Mouse (Mus musculus) limb, embryonic 15.5 days (tissue): Measurements from ENCODE around the gene Grm4. TPM values are rescaled to one million over a fixed set of nuclear protein-coding genes. Genes with fewer than 3 reads are reported as not detected.

Source experiments
- ATAC-seq: fragments of 200-750 bp; cut with Nextera tagmentation; 2 replicates; pipeline ENCODE4 v1.8.0; 2017; ENCODE audit warnings: low read depth, moderate TSS enrichment; ENCODE audit not compliant: insufficient number of reproducible peaks, low FRiP score, low TSS enrichment
- H3K27ac ChIP-seq: fragments of 300-500 bp; sonication (generic); 2 replicates; pipeline ENCODE4 v1.5.1; 2015; ENCODE audit warnings: moderate library complexity, mild to moderate bottlenecking, inconsistent platforms
- H3K27me3 ChIP-seq: fragments of 300-500 bp; sonication (generic); 2 replicates; pipeline ENCODE4 v1.6.1; 2015; ENCODE audit warnings: inconsistent platforms
- H3K36me3 ChIP-seq: fragments of 300-500 bp; sonication (generic); 2 replicates; pipeline ENCODE4 v1.6.1; 2015; ENCODE audit warnings: inconsistent platforms
- H3K4me1 ChIP-seq: fragments of 300-500 bp; sonication (generic); 2 replicates; pipeline ENCODE4 v1.6.1; 2015; ENCODE audit warnings: inconsistent platforms
- H3K4me2 ChIP-seq: fragments of 300-500 bp; sonication (generic); 2 replicates; pipeline ENCODE4 v1.6.1; 2015; ENCODE audit warnings: mild to moderate bottlenecking, inconsistent platforms
- H3K4me3 ChIP-seq: fragments of 300-500 bp; sonication (generic); 2 replicates; pipeline ENCODE4 v1.5.1; 2015; ENCODE audit warnings: mild to moderate bottlenecking, inconsistent platforms
- H3K9ac ChIP-seq: fragments of 300-500 bp; sonication (generic); 2 replicates; pipeline ENCODE4 v1.6.1; 2015; ENCODE audit warnings: inconsistent platforms
- H3K9me3 ChIP-seq: fragments of 300-500 bp; sonication (generic); 2 replicates; pipeline ENCODE4 v1.6.1; 2016; ENCODE audit warnings: inconsistent platforms
- WGBS: fragments of 180-500 bp; shearing (Covaris S2); methylation state at CpG from one replicate; pipeline ENCODE4 v1.1.7; 2015; 5-methylcytosine and 5-hydroxymethylcytosine counted together
- polyA plus RNA-seq: library from polyadenylated mRNA; unstranded; fragments of >200 nt; fragmentation: Nextera tagmentation; extraction: Ambion mirVana; gene quantifications from 2 replicates; pipeline ENCODE4 v1.2.1, GENCODE M21; 2015

Grm4 gene
- polyA plus RNA-seq, 1 experiment from 2014 or later: 0.54 TPM

GRCm38 (mm10) chr17:27497798-27498197 lies 23.4 kb downstream of the Grm4 start:
- WGBS: 74% methylated on average over 5 of the region's 5 CpGs
- Histone ChIP-seq H3K27ac (no peak overlapping the region), H3K27me3 (peaks cover 11% of the 10 kb centered on the region), H3K4me1 (peaks cover 15% of the 10 kb centered on the region), H3K4me2 (no peak overlapping the region), H3K36me3 (no peaks in the 10 kb centered on the region), H3K4me3 (no peak overlapping the region), H3K9ac (no peak overlapping the region), H3K9me3 (no peaks in the 10 kb centered on the region)
- ATAC-seq: no peak

GRCm38 (mm10) chr17:27495008-27495540 lies 26.1 kb downstream of the Grm4 start:
- no peak overlapping the region for H3K9ac ChIP-seq
- no peak for ATAC-seq
- no peak overlapping the region for H3K4me3 ChIP-seq
- no peaks in the 10 kb centered on the region for H3K27me3 ChIP-seq
- 67% methylated on average over 7 of the region's 7 CpGs for WGBS
- no peak overlapping the region for H3K4me2 ChIP-seq
- no peaks in the 10 kb centered on the region for H3K9me3 ChIP-seq
- no peaks in the 10 kb centered on the region for H3K36me3 ChIP-seq
- no peak overlapping the region for H3K27ac ChIP-seq
- no peaks in the 10 kb centered on the region for H3K4me1 ChIP-seq

- 44% methylated on average over 8 of the region's 8 CpGs for WGBS
- Histone ChIP-seq H3K27me3 (no peaks in the 10 kb centered on the region), H3K4me2 (no peak overlapping the region), H3K27ac (no peak overlapping the region), H3K36me3 (no peaks in the 10 kb centered on the region), H3K9me3 (no peaks in the 10 kb centered on the region), H3K4me1 (no peaks in the 10 kb centered on the region), H3K9ac (no peak overlapping the region), H3K4me3 (no peak overlapping the region)
- no peak for ATAC-seq
These were observed 27.2 kb downstream of the Grm4 start for GRCm38 (mm10) chr17:27493969-27494368.

- peaks cover 3% of the 10 kb centered on the region; the same call in 1 of the 2 replicates for H3K4me1 ChIP-seq
- no peaks in the 10 kb centered on the region for H3K36me3 ChIP-seq
- no peak overlapping the region for H3K4me3 ChIP-seq
- no peak overlapping the region for H3K9ac ChIP-seq
- no peaks in the 10 kb centered on the region for H3K27me3 ChIP-seq
- H3K9me3 ChIP-seq: no peaks in the 10 kb centered on the region
- ATAC-seq: no peak
- H3K27ac ChIP-seq: no peak overlapping the region
- H3K4me2 ChIP-seq: no peak overlapping the region
- 86% methylated on average over 4 of the region's 4 CpGs for WGBS
These were observed 27.8 kb downstream of the Grm4 start for GRCm38 (mm10) chr17:27493389-27493788.

- Histone ChIP-seq H3K9me3 (no peaks in the 10 kb centered on the region), H3K36me3 (no peaks in the 10 kb centered on the region), H3K4me2 (no peak overlapping the region), H3K27ac (no peak overlapping the region), H3K27me3 (no peaks in the 10 kb centered on the region), H3K9ac (no peak overlapping the region), H3K4me3 (no peak overlapping the region), H3K4me1 (peaks cover 3% of the 10 kb centered on the region; the same call in 1 of the 2 replicates)
- ATAC-seq: no peak
- 62% methylated on average over 16 of the region's 16 CpGs for WGBS
These were observed 32.9 kb downstream of the Grm4 start for GRCm38 (mm10) chr17:27488173-27488823.

- H3K36me3 ChIP-seq: no peaks in the 10 kb centered on the region
- no peaks in the 10 kb centered on the region; the same call in 1 of the 2 replicates for H3K27me3 ChIP-seq
- no peak overlapping the region for H3K9ac ChIP-seq
- H3K27ac ChIP-seq: no peak overlapping the region
- H3K4me3 ChIP-seq: no peak overlapping the region
- WGBS: 41% methylated on average over 8 of the region's 8 CpGs
- ATAC-seq: no peak
- no peaks in the 10 kb centered on the region for H3K9me3 ChIP-seq
- H3K4me2 ChIP-seq: no peak overlapping the region
- H3K4me1 ChIP-seq: peaks cover 3% of the 10 kb centered on the region; the same call in 1 of the 2 replicates
These were observed 35.3 kb downstream of the Grm4 start for GRCm38 (mm10) chr17:27485940-27486339.

GRCm38 (mm10) chr17:27483571-27483970 lies 37.6 kb downstream of the Grm4 start:
- H3K4me3 ChIP-seq: no peak overlapping the region
- ATAC-seq: no peak
- no peak overlapping the region for H3K9ac ChIP-seq
- no peaks in the 10 kb centered on the region for H3K36me3 ChIP-seq
- H3K27ac ChIP-seq: no peak overlapping the region
- WGBS: 71% methylated on average over 3 of the region's 3 CpGs
- peaks cover 8% of the 10 kb centered on the region; the same call in 1 of the 2 replicates for H3K4me1 ChIP-seq
- no peaks in the 10 kb centered on the region for H3K9me3 ChIP-seq
- no peak overlapping the region for H3K4me2 ChIP-seq
- no peaks in the 10 kb centered on the region; the same call in 1 of the 2 replicates for H3K27me3 ChIP-seq

DNA sequence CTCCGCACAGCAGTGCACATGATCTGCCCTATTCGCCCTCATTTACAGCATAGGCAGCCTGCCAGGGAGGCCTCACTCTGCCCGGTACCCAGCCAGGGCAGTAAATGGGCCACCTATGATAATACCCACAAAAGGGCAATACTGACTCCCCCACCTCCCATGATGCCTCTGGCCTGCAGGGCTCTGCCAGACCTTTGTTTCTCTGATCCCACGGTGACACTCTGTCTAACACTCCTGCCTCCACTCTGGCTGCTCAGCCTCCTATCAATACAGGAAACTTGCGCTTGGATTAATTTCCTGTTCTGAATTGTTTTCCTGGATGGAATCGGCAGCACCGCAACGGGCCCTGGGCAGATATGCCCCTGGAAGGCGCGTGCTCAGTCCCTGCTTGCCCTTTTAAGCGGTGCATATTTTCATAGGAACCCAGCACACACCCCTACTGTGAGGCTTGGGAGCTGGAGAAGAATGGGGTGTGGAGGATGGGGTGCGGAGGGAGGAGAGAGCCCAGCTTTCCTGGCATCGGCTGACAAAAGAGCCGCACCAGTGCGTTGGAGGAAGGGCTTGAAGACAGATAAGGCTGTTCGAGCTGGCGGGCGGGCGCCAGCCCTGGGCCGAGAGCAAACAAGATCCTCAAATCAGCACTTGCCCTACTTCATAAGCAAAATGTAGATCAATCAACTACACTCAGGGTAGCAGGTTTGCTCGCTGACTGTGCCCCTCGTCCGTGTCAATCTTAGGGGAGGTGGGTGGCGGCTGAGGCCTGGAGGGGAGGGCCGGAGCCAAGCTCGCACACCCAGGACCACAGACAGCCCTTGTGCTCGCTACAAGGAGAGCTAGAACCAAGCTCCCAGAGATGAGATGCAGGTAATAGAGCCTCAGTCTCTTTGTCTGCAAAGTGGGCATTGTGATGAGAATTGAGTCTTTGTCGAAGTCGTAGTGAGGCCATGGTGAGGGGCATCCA lies 40.8 kb downstream of the Grm4 start:
- H3K4me2 ChIP-seq: no peak overlapping the region
- H3K4me3 ChIP-seq: no peak overlapping the region
- no peak for ATAC-seq

DNA sequence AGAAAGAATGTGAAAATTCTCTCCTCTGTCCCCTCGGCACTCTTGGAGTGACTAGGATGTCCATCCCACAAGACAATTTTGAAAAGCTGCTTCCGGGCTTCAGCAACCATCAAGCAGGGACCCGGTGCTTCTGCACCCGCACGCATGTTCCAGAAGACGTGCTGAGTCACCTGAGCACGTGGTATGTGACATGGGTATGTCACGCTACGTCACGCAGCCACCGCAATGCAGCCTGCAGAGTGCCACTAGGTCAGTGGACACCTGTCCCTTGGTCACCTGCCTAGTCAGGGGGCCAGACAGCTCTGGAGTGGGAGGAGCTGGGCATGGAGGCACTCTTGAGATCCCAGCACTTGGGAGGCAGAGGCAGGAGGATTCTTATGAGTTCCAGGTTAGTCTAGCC lies 45.6 kb downstream of the Grm4 start:
- ATAC-seq: no peak
- H3K27ac ChIP-seq: no peak overlapping the region
- peaks cover 4% of the 10 kb centered on the region; the same call in 1 of the 2 replicates for H3K4me1 ChIP-seq

More for the DNA sequence above, 40.8 kb downstream of the Grm4 start:
- Histone ChIP-seq H3K27me3 (no peaks in the 10 kb centered on the region; the same call in 1 of the 2 replicates), H3K9ac (no peak overlapping the region), H3K9me3 (no peaks in the 10 kb centered on the region), H3K36me3 (no peaks in the 10 kb centered on the region), H3K4me1 (peaks cover 5% of the 10 kb centered on the region; the same call in 1 of the 2 replicates), H3K27ac (no peak overlapping the region)
- 54% methylated on average over 29 of the region's 29 CpGs for WGBS

DNA sequence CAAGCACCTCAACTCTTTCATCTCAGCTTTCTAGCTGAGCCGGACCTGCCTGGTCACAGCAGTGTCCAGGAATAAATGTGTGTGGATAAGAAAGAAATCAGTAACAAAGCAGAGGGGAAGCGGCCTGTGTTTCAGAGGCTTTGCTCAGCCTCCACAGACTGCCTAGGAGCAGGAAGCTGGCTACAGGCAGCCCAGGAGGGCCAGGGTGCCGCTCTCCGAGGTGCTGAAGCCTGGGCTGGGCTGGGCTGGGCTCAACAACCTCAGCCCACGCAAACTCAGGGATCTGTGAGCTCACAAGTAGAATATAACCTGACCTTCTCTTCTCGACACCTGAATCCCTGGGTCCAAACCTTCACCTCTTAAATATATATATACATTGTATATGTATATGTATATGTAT lies 54.6 kb downstream of the Grm4 start:
- H3K9me3 ChIP-seq: no peaks in the 10 kb centered on the region

More for the DNA sequence above, 45.6 kb downstream of the Grm4 start:
- no peak overlapping the region for H3K9ac ChIP-seq
- WGBS: 84% methylated on average over 11 of the region's 11 CpGs
- no peaks in the 10 kb centered on the region for H3K36me3 ChIP-seq
- H3K9me3 ChIP-seq: no peaks in the 10 kb centered on the region
- no peak overlapping the region for H3K4me3 ChIP-seq
- H3K4me2 ChIP-seq: no peak overlapping the region
- no peaks in the 10 kb centered on the region for H3K27me3 ChIP-seq

GRCm38 (mm10) chr17:27465924-27466323 lies 55.3 kb downstream of the Grm4 start:
- no peak overlapping the region for H3K27ac ChIP-seq
- H3K27me3 ChIP-seq: 0 out of 2 replicates have a peak, but pooled peaks cover 2% of the 10 kb centered on the region
- WGBS: 68% methylated on average over 8 of the region's 8 CpGs
- no peak overlapping the region for H3K4me2 ChIP-seq
- no peaks in the 10 kb centered on the region for H3K36me3 ChIP-seq
- H3K9ac ChIP-seq: no peak overlapping the region
- H3K9me3 ChIP-seq: no peaks in the 10 kb centered on the region
- no peak overlapping the region for H3K4me3 ChIP-seq
- ATAC-seq: no peak
- H3K4me1 ChIP-seq: peaks cover 8% of the 10 kb centered on the region; the same call in 1 of the 2 replicates

More for the DNA sequence above, 54.6 kb downstream of the Grm4 start:
- Histone ChIP-seq H3K27me3 (0 out of 2 replicates have a peak, but pooled peaks cover 2% of the 10 kb centered on the region), H3K4me3 (no peak overlapping the region), H3K36me3 (no peaks in the 10 kb centered on the region), H3K4me2 (no peak overlapping the region), H3K27ac (no peak overlapping the region), H3K4me1 (peaks cover 8% of the 10 kb centered on the region; the same call in 1 of the 2 replicates), H3K9ac (no peak overlapping the region)
- ATAC-seq: no peak
- 23% methylated on average over 6 of the region's 6 CpGs for WGBS
